Mouse (Mus musculus): ENCODE results near the gene Tdp2. TPM values are rescaled to one million over a fixed set of nuclear protein-coding genes. Genes with fewer than 3 reads are reported as not detected.

The Tdp2 gene
- polyA plus RNA-seq, 1 experiment from 2014 or later = 33.9 TPM

DNA sequence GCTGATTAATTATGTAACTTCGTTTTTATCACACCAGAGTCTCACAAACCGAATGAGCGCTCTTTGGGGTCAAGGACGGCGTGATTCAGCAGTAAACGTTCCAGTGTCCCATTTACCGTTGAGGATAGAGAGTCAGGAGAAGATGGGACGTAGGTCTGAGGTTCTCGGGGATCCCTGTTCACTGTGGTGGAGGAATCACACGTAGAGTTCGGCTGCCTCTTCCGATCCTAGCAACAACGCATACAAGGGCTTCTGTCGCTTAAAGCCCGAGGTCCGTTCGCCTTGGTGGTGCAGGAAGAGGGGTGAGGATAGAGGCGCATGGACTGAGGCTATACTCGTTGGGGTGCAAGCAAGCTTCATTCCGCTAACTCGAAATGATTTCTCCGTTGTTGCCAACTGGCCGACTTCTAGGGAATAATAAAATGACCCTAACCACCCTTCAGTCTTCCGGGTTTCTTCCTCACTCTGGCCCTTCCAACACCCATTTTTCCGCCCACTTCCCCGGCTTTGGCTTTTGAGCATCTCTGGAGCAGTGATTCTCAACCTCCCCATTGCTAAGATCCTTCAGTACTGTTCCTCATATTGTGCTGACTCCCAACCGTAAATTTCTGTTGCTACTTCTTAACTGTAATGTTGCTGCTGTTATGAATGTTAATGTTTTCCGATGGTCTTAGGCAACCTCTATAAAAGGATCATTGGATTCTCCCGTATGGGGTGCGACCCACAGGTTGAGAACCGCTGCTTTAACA, 31.4 kb upstream of the Tdp2 start:
- Histone ChIP-seq H3K4me2 (ENCODE audit: low read depth, low read length) (peak overlapping the region; percentile 93), H3K36me3 (ENCODE audit: control insufficient read depth, insufficient read depth, low read length) (no peaks in the 10 kb centered on the region), H3K9ac (replicated peaks; ENCODE audit: low read depth, low read length) (peak overlapping the region; percentile 66), H3K4me3 (ENCODE audit: low read depth, low read length) (peak overlapping the region; percentile 64), H3K27me3 (ENCODE audit: control insufficient read depth, insufficient read depth, low read length) (no peaks in the 10 kb centered on the region), H3K9me3 (ENCODE audit: control insufficient read depth, low read length) (no peaks in the 10 kb centered on the region), H3K27ac (ENCODE audit: low read depth, low read length) (peak overlapping the region; percentile 98), H3K4me1 (ENCODE audit: control insufficient read depth, insufficient read depth, low read length) (peaks cover 24% of the 10 kb centered on the region)
- 1% methylated on average over 31 of the region's 31 CpGs for WGBS
- peak; percentile 38 for ATAC-seq (ENCODE audit: low read depth)

DNA sequence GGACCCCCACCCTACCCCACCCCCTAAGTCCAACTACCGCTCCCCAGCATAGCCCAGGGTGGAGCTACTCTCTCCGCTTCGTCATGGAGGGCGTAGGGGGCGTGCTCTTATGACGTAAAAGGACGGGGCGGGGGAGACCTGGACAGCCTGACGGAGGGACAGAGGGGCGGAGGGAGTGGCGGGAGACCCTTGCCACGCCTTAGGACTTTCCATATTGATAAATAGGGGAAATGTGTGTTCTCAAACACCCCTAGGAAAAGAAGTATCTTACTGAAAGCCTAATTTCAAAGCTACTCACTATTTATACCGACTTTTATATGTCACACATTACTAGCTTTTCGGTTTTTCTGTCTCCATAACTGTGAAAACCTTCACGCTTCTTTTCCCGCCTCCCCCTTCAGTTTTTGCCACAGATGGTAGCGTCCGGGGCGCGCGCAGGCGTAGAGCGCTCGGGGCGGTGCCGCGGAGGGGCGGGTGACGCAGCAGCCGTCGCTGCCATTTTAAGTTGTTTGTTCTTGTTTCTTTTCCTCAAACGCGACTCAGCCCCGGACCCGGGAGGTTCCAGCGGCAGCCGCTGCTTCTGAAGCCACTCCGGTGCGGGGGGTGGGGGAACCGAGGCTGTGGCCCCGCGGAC, 30.7 kb upstream of the Tdp2 start:
- under 1% methylated on average over 42 of the region's 42 CpGs for WGBS
- H3K36me3 ChIP-seq (ENCODE audit: control insufficient read depth, insufficient read depth, low read length) = no peaks in the 10 kb centered on the region; the same call in 1 of the 2 replicates
- H3K9ac ChIP-seq (replicated peaks; ENCODE audit: low read depth, low read length) = peak overlapping the region; percentile 85
- H3K27ac ChIP-seq (ENCODE audit: low read depth, low read length) = peak overlapping the region; percentile 98
- H3K4me2 ChIP-seq (ENCODE audit: low read depth, low read length) = peak overlapping the region; percentile 93
- H3K4me1 ChIP-seq (ENCODE audit: control insufficient read depth, insufficient read depth, low read length) = peaks cover 24% of the 10 kb centered on the region
- H3K4me3 ChIP-seq (ENCODE audit: low read depth, low read length) = peak overlapping the region; percentile 64
- H3K27me3 ChIP-seq (ENCODE audit: control insufficient read depth, insufficient read depth, low read length) = no peaks in the 10 kb centered on the region
- H3K9me3 ChIP-seq (ENCODE audit: control insufficient read depth, low read length) = no peaks in the 10 kb centered on the region
- ATAC-seq (ENCODE audit: low read depth) = peak; percentile 97

DNA sequence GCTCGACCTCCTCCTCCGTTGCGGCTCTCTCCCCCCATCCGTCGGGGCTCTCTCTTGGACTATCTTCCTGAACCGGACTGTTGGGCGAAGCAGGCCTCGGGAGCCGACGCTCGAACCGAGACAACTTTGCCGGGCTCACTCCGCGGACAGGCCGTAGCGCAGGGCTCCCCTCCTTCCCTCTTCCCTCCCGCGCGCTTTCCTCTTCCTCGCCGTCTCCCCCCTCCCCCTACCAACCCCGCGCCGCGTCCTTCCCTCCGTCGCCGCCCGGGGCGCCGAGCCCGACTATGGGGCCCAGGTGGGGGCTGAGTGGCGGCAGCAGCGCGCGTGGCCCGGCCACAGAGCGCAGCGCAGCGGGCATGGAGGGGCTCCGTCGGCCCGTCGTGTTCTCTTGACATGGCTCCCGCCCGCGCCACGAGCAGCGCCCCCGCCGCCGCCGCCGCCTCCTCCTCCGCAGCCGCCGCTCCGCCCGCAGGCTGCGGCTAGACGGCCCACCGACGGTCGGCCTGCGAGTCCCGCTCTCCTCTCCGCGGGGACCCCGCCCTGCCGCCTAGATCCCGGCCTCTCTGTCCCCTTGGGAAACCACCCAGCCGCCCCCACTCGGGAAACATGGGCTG, 30.1 kb upstream of the Tdp2 start, which contains the start of gene BC005537:
TSS of gene BC005537 (plus strand) at position 350 of the 614 bp plus-strand sequence.
- Histone ChIP-seq H3K27ac (ENCODE audit: low read depth, low read length) (peak within 1 kb of the TSS; percentile 98), H3K9me3 (ENCODE audit: control insufficient read depth, low read length) (no peaks in the 10 kb centered on the region), H3K9ac (replicated peaks; ENCODE audit: low read depth, low read length) (peak within 1 kb of the TSS; percentile 85), H3K4me2 (ENCODE audit: low read depth, low read length) (peak within 1 kb of the TSS; percentile 93), H3K27me3 (ENCODE audit: control insufficient read depth, insufficient read depth, low read length) (no peaks in the 10 kb centered on the region), H3K4me3 (ENCODE audit: low read depth, low read length) (peak within 1 kb of the TSS; percentile 64), H3K36me3 (ENCODE audit: control insufficient read depth, insufficient read depth, low read length) (peaks cover 3% of the 10 kb centered on the region; the same call in 1 of the 2 replicates), H3K4me1 (ENCODE audit: control insufficient read depth, insufficient read depth, low read length) (peaks cover 24% of the 10 kb centered on the region)
- 1% methylated on average over 46 of the region's 74 CpGs for WGBS
- ATAC-seq (ENCODE audit: low read depth) = peak; percentile 62

DNA sequence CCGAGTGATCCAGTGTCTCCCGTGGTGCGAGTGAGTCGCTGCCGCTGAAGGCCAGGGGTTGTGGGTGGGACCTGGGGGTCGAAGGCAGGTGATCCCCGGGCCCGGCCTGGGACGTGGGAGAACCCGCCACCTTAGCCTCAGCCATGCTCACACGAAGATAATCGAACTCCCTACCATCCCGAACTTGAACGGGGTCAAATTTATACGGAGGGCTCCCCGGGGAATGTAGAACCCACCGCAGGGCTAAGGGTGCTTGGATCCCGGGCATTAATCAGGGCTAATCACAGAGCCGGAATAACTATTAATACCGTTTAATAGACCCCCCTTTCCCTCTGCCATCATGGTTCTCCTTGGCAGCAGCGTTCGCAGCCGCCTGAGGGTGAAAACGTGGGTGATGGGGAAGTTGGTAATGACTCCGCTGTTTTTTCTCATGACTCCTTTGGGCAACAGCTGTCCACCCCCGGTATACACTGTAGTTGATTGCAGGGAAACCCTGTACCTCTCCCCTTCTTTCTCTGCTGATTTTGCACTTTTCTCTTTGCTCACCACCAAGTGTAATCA, 29.3 kb upstream of the Tdp2 start:
- peak overlapping the region; percentile 81 for H3K4me2 ChIP-seq (ENCODE audit: low read depth, low read length)
- H3K9ac ChIP-seq (replicated peaks; ENCODE audit: low read depth, low read length) = peak overlapping the region; percentile 85
- H3K27me3 ChIP-seq (ENCODE audit: control insufficient read depth, insufficient read depth, low read length) = no peaks in the 10 kb centered on the region
- peaks cover 24% of the 10 kb centered on the region for H3K4me1 ChIP-seq (ENCODE audit: control insufficient read depth, insufficient read depth, low read length)
- ATAC-seq (ENCODE audit: low read depth) = no peak
- H3K4me3 ChIP-seq (ENCODE audit: low read depth, low read length) = peak overlapping the region; percentile 64
- no peak overlapping the region for H3K27ac ChIP-seq (ENCODE audit: low read depth, low read length)
- peaks cover 6% of the 10 kb centered on the region; the same call in 1 of the 2 replicates for H3K36me3 ChIP-seq (ENCODE audit: control insufficient read depth, insufficient read depth, low read length)
- H3K9me3 ChIP-seq (ENCODE audit: control insufficient read depth, low read length) = no peaks in the 10 kb centered on the region
- WGBS = under 1% methylated on average over 26 of the region's 26 CpGs

DNA sequence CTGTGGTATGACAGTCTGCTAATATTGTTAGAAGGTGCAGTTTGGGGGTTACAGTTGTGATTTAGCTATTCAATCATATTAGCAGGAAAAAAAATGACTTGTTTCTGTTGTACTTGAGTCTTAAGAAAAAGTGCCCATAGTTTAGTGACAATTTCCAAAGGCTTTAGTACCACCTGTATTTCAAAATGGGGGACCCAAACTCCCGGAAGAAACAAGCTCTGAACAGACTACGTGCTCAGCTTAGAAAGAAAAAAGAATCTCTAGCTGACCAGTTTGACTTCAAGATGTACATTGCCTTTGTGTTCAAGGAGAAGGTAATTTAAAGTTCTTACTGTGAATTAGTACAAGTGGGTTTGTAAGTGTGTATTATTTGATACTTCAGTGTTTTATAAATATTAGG, 28.3 kb upstream of the Tdp2 start:
- peaks cover 11% of the 10 kb centered on the region; the same call in 1 of the 2 replicates for H3K36me3 ChIP-seq (ENCODE audit: control insufficient read depth, insufficient read depth, low read length)
- H3K4me3 ChIP-seq (ENCODE audit: low read depth, low read length) = peak overlapping the region; percentile 64
- H3K4me2 ChIP-seq (ENCODE audit: low read depth, low read length) = peak overlapping the region; percentile 81
- no peaks in the 10 kb centered on the region for H3K9me3 ChIP-seq (ENCODE audit: control insufficient read depth, low read length)
- peaks cover 24% of the 10 kb centered on the region for H3K4me1 ChIP-seq (ENCODE audit: control insufficient read depth, insufficient read depth, low read length)
- WGBS = 25% methylated on average over 2 of the region's 2 CpGs
- no peak overlapping the region for H3K27ac ChIP-seq (ENCODE audit: low read depth, low read length)
- no peak for ATAC-seq (ENCODE audit: low read depth)
- H3K9ac ChIP-seq (replicated peaks; ENCODE audit: low read depth, low read length) = no peak overlapping the region
- no peaks in the 10 kb centered on the region for H3K27me3 ChIP-seq (ENCODE audit: control insufficient read depth, insufficient read depth, low read length)

DNA sequence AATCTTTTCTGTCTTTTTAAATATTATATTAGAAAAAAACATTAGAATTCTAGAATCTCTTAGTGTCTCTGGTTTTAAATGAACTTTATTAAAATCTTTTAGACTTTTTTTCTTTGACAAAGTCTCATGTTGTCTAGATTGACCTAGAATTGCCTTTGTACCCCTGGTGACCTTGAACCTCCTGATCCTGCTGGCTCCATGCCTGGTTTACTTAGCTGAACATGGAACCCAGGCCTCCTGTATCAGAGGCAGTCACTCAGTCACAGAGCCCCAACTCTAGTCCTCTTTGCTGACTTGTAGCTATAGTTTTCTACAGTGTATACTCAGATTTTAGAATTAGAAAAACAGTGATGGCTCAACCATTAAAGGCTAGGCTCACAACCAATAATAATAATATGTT, 25.4 kb upstream of the Tdp2 start:
- Histone ChIP-seq H3K27ac (ENCODE audit: low read depth, low read length) (no peak overlapping the region), H3K36me3 (ENCODE audit: control insufficient read depth, insufficient read depth, low read length) (peaks cover 30% of the 10 kb centered on the region), H3K27me3 (ENCODE audit: control insufficient read depth, insufficient read depth, low read length) (no peaks in the 10 kb centered on the region), H3K9ac (replicated peaks; ENCODE audit: low read depth, low read length) (no peak overlapping the region), H3K4me2 (ENCODE audit: low read depth, low read length) (no peak overlapping the region), H3K4me1 (ENCODE audit: control insufficient read depth, insufficient read depth, low read length) (peaks cover 24% of the 10 kb centered on the region), H3K4me3 (ENCODE audit: low read depth, low read length) (no peak overlapping the region), H3K9me3 (ENCODE audit: control insufficient read depth, low read length) (no peaks in the 10 kb centered on the region)
- ATAC-seq (ENCODE audit: low read depth) = no peak

DNA sequence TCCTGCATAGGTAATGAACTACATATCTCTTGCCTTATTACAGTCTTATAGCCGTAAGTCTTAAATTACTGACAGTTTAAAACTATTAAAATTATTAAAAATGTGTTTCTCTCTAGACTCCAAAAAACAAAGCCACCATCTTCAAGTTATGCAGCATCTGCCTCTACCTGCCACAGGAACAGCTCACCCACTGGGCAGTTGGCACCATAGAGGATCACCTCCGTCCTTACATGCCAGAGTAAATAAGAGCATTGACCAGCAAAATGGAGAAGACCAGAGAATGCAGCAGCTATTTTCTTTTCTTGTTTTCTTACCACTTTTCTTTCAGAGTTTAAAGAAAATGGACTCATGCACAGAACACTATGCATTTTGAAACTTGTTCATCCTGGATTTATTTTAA, 19.0 kb upstream of the Tdp2 start:
- no peak for ATAC-seq (ENCODE audit: low read depth)
- no peak overlapping the region for H3K9ac ChIP-seq (replicated peaks; ENCODE audit: low read depth, low read length)
- no peak overlapping the region for H3K4me2 ChIP-seq (ENCODE audit: low read depth, low read length)
- H3K27ac ChIP-seq (ENCODE audit: low read depth, low read length) = no peak overlapping the region
- no peak overlapping the region for H3K4me3 ChIP-seq (ENCODE audit: low read depth, low read length)
- no peaks in the 10 kb centered on the region for H3K4me1 ChIP-seq (ENCODE audit: control insufficient read depth, insufficient read depth, low read length)
- H3K9me3 ChIP-seq (ENCODE audit: control insufficient read depth, low read length) = no peaks in the 10 kb centered on the region
- H3K36me3 ChIP-seq (ENCODE audit: control insufficient read depth, insufficient read depth, low read length) = peaks cover 51% of the 10 kb centered on the region
- H3K27me3 ChIP-seq (ENCODE audit: control insufficient read depth, insufficient read depth, low read length) = no peaks in the 10 kb centered on the region
- WGBS = 96% methylated on average over 2 of the region's 2 CpGs

DNA sequence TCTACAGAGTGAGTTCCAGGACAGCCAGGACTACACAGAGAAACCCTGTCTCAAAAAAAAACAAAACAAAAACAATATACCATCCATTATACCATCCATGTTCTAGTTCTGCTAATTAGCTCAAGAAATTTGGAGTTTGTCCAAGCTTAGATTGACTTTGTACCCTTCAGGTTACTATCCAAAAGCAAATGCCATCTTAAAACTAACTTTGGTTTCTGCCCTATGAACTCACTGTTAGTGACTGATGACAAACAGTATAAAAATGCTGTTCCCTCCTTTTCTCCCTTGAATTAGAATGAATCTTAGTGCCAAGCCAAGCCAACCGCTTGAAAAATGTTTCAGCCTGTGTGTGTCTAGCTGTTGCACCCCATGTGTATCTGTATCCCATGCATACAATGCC, 16.9 kb upstream of the Tdp2 start:
- no peaks in the 10 kb centered on the region for H3K9me3 ChIP-seq (ENCODE audit: control insufficient read depth, low read length)
- WGBS = 86% methylated on average over 1 of the region's 1 CpGs
- peaks cover 41% of the 10 kb centered on the region for H3K36me3 ChIP-seq (ENCODE audit: control insufficient read depth, insufficient read depth, low read length)

More for the DNA sequence above, 16.9 kb upstream of the Tdp2 start:
- Histone ChIP-seq H3K27me3 (ENCODE audit: control insufficient read depth, insufficient read depth, low read length) (no peaks in the 10 kb centered on the region), H3K27ac (ENCODE audit: low read depth, low read length) (no peak overlapping the region), H3K9ac (replicated peaks; ENCODE audit: low read depth, low read length) (no peak overlapping the region), H3K4me2 (ENCODE audit: low read depth, low read length) (no peak overlapping the region), H3K4me3 (ENCODE audit: low read depth, low read length) (no peak overlapping the region), H3K4me1 (ENCODE audit: control insufficient read depth, insufficient read depth, low read length) (no peaks in the 10 kb centered on the region)
- no peak for ATAC-seq (ENCODE audit: low read depth)

Measured in neural tube, embryonic 14.5 days (tissue).